Mouse (Mus musculus): ENCODE results near the gene Iyd.
A peak's percentile ranks its signal among the peaks of the same experiment; 100 is the strongest.

DNA sequence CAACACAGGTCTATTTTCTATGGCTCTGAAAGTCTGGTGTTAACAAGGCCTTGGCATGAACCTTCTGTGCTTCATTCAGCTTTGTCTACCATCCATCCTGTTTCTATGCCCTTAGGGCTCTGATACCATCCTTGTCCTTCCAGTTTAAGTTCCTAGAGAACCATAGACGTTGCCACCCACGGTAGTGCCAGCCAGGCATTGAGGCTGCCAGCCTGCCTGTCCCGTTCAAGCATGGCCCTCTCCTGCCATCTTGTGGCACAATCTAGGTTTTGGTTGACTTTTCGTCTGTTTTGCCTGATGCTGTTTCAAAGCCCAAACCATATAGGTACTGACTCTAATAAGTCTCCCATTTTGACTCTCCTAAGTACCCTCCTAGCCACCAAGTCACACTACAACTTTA lies 8.7 kb upstream of the Iyd start:
- peak; percentile 67 for TF ChIP-seq CTCF (IDR thresholded peaks at IDR 0.05; ENCODE audit: control insufficient read depth, insufficient read depth, low read length)
- TF ChIP-seq POLR2A (IDR thresholded peaks at IDR 0.05; ENCODE audit: borderline replicate concordance, control insufficient read depth, low read depth, low read length) = 0 out of 2 replicates have a peak, but pooled peaks have one; percentile 11
